Mouse (Mus musculus) right cerebral cortex, postnatal 10 days (tissue): ENCODE measurements around the gene Ttll5.

Experiments
- DNase-seq, 2 experiments: peaks; one replicate each; pipeline ENCODE4 v3.0.0; 2021; ENCODE audit warnings: low spot score in 2 of 2

Gene Ttll5

GRCm38 (mm10) chr12:85839371-85840000 is 15.0 kb downstream of the Ttll5 start:
- DNase-seq = no peak

DNA sequence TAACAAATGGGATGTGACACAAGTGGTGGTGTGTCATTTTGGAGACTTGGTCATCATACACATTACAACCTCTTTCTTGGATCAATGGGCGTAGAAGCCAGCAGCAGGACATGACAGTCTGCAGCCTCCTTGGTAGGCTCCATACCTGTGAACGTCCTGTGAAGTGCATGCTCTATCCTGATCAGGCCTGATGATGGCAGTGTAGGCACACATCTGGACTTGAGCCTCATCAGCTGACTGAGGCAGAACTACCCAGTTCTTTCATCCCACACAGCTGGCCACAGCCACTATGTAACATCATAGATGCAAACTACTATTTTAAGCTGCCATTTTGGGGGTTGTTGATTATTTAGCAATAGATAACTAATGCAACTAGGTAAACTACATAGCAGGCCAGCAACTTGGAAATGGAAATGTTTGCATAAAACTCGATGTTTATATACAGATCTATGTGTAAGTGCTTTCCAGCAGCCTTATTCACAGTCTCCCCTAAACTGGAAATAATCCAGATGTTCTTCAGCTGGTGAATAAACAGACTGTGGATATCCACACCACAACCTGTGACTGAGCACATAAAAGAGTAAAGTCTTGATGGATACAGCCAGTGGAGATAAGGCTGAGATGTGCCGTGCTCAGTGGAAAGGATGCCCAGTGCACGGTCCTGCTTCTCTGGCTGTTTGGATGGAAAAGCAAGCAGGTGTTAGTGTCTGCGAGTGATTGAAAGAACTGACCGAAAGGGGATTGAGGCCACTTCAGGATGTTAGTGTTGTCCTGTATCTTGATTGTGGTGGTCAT is 23.9 kb downstream of the Ttll5 start:
- peak; percentile 34 to 56 for DNase-seq

DNA sequence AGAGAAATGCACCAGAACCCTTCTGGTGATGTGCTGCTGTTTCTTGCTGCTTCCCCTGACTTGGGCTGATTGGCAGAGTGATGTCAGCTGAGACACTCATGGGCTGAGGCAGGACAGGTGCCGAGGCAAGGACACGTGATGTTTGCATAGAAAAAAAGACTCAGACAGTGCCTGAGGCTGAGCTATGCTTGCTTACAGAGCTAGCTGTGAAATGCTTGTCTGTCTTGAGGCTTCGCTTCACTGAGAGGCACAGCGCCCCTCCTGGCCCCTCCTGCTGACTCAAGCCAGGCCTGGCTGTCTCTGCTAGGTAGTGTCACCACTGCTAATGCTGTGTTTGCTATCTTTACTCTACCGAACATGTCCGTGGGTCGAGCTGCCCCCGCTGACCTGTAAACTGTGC is 26.2 kb downstream of the Ttll5 start:
- no peak for DNase-seq

DNA sequence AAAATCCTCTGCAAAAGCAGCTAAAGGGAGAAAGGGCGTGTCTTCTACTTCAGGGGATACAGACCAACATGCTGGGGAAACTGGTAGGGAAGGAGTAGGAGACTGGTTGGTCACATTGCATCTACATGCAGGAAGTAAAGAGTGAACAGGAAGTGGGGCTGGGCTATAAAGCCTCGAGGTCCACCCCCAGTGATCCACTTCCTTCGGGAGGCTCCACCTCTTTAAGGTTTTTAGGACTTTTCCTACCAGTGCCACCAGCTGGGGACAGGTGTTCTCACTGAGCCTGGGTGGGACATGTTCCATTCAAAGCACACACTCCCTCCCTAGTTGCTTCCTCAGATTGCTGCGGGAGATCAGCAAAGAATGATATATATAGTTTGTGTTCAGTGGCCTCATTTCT is 29.4 kb downstream of the Ttll5 start:
- DNase-seq = no peak

DNA sequence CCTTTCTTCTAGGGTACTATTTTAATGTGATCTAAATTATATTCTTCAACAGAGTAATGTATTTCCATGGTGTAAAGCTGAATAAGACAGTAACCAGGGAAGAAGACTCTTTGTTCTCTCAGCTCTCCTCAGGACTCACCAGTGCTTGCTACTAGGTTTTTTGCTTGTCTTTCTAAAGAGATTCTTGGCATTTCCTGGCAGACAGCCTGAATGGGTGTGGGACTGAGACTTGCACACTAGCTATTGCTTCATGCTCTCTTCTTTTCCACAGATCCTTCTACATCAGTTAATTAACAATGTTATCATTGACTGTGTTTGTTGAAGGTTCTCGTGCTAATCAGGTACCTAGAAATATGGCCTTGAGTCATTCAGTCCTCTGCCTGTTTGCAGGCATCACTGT is 29.8 kb downstream of the Ttll5 start:
- no peak for DNase-seq

DNA sequence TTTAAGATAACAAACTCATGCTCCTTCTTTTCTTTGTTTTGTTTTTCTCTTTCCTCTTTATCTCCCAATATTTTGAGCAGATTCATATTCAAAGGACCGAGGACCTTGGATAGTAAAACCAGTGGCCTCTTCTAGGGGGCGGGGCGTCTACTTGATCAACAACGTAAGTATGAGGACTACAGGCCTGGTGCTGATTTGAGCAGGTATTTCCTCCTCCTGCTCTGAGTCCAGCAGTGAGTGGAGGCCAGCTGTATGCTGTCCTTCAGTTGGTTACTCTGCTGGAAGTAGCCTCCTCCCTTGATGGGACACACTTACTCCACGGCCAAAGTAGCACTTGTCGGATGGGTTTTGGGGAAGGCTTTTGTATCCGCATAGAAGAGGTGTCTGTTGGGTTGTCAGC is 32.8 kb downstream of the Ttll5 start:
- DNase-seq = no peak

DNA sequence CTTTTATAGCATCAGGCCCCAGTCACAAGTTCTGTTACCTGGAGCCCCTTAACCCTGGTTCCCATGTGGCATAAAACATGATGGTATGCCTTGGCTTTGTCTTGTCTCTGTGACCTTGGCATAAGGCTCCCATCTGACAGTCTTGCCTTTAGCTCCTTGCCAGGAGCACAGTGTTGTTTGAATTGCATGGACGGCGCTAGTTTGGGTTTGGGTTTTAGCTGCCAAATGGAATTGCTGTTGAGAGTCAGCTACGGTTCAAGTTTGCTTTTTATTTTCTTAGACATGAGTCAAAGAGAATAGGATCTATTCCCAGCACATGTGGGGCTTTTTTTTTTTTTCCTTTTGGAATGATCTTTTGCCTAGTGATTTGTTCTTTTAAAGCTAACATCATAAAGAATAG is 34.7 kb downstream of the Ttll5 start:
- no peak for DNase-seq

GRCm38 (mm10) chr12:85859511-85860189 is 35.2 kb downstream of the Ttll5 start:
- DNase-seq = peak in 1 of 2 experiments; percentile 32

DNA sequence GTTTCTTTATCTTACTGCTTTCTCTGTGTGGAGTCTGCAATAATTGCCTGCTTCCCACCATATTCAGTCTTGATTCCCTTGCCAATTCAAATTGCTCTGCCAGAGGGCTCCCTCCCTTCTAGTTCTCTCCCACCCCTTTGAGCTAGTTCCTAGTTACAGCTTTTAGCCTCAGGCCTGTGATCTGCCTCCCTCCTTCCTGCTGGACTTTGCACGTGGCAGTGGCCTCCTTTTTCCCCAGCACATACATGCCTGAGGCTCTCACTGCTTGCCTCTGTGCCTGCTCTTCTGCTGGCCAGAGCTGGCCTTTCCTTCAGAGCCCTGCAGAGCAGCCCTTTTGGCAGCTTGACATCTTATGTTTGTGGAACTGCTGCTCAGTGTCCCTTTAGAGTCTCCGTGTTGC is 38.1 kb downstream of the Ttll5 start:
- DNase-seq = peak; percentile 36 to 38

DNA sequence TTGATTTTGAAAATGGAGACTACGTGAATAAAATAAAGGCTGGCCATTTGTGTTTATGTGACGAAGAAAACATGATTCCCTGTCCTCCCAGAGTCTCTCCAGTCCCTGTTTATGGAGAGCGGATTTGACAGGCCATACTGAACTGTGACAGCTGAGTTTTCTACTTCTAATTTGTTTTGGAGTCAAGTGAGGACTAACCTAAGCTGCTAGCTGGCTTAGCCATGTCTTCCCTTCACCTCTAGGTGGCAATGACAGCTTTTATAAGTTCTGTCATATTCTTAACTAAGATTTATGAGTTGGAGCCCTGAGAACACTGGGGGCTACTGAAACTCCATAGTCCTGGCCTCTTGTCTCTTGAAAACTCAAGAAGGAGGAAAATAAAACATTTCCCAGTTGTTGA is 41.1 kb downstream of the Ttll5 start:
- peak in 1 of 2 experiments; percentile 51 for DNase-seq

DNA sequence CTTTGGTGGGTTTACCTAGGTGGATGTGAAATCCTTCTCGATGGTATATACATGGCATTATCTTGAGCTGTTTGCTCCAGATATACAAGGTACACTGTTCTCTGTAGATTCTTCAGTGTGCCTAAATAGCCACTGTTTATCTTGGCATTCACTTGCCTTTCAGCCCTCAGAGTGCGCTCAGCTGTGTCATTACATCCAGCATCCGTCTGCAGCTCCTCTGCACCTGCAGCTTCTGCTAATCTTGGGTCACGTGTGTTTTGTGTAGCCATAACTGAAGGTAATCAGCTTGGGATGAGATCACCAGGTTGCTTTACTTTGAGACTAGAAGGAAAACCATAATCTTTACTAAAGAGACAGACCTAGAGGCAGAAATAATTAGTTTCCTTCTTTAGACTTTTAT is 42.2 kb downstream of the Ttll5 start:
- no peak for DNase-seq

DNA sequence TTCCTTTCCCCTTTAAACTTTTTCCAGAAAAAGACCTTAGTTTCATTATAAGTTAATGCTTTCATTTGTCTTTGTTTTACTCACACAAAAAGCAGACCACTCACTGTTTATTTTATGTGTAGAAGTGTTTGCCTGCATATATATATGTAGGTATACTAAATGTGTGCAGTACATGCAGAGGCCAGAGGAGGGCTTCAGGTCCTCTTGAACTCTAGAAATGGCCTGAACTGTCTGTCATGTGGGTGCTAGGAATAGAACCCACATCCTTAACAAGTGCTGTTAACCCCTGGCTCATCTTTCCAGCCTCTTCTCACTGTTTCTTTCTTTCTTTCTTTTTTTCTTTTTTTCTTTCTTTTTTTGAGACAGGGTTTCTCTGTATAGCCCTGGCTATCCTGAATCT is 42.7 kb downstream of the Ttll5 start:
- DNase-seq = no peak

- DNase-seq = peak; percentile 53 to 61
These were observed 45.0 kb downstream of the Ttll5 start for GRCm38 (mm10) chr12:85869423-85869822.

GRCm38 (mm10) chr12:85879631-85880314 is 55.3 kb downstream of the Ttll5 start:
- DNase-seq = peak; percentile 87 to 89

DNA sequence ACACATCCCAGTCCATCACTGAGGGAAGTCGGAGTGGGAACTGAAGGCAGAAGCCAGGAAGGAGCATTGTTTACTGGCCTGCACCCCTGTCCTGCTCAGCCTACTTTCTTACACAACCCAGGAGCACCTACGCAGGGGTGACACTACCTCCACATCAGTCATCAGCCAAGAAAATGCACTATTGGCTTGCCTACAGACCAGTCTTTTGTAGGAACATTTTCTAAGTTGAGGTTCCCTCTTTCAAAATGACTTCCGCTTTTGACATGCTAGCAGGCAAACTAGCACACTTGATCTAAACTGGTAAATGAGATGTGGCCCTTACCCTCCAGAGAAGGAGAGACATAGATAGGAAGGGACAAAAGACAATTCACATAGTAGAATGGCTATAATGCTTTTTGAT is 60.6 kb downstream of the Ttll5 start:
- DNase-seq = no peak

- DNase-seq = no peak
These were observed 65.6 kb downstream of the Ttll5 start for GRCm38 (mm10) chr12:85890054-85890453.

DNA sequence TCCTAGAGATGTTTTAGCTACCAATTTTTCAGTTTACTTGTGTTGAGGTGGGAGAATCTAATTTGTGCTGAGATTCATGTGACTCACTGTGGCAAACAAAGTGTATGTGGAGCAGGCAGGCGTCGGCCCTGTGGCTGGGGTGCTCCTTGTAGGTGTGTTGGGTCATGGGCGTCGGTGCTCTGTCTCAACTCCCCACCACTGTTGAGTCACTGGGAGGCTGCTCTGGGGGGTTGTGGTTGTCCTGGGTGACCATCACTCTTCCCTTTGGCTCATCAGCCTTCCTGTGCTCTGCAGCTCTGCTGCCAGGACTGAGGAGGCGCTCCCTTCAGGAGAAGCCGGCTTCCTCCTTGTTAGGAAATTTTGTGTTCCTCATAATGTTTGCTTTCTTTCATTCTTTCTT is 79.5 kb downstream of the Ttll5 start:
- no peak for DNase-seq

DNA sequence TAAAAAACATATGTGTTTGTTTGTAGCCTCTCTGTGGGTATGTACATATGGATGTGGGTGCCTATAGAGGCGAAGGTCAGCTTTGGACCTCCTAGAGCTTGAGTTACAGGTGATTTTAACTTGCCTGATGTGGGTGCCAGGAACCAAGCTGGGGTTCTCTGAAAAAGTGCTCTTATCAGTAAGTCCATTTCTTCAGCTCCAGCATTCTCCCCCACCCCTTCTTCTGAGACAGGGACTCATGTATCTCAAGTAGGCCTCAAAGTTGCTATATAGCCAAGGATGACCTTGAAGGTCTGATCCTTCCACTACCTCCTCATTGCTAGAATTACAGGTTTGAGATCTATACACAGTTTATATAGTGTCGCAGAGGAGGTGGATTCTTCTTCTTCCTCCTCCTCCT is 81.2 kb downstream of the Ttll5 start:
- no peak for DNase-seq

DNA sequence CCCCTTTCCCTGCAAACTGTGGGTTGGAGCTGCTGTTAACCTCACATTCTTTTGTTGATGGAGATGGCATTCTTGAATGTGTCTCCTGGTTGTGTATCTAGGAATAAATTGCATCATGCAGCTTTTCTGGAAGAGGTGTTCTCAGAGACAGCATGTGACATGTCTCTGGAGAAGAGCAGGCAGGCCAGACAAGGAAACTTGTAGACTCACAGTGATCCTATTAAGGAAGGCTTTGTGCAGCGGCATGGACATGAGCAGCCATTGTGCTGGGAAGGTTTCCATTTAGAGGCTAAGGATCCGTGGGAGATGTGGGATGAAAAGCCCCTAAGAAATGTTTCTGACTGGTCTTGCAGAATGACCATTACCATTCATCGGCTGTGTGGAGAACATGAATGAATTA is 83.4 kb downstream of the Ttll5 start:
- DNase-seq = no peak

- DNase-seq = no peak
These were observed 86.4 kb downstream of the Ttll5 start for GRCm38 (mm10) chr12:85910811-85911210.

- no peak for DNase-seq
These were observed 88.4 kb downstream of the Ttll5 start for GRCm38 (mm10) chr12:85912712-85913504.

- no peak for DNase-seq
These were observed 102.4 kb downstream of the Ttll5 start for GRCm38 (mm10) chr12:85926897-85927296.
